Mouse (Mus musculus): Measurements from ENCODE around the gene Atg10. TPM values are rescaled to one million over a fixed set of nuclear protein-coding genes. Genes with fewer than 3 reads are reported as not detected.

Atg10 gene
- total RNA-seq, 2 experiments from 2014 or later, result 17.2 to 18.3 TPM

GRCm38 (mm10) chr13:91038034-91038433, 185.7 kb downstream of the Atg10 start:
- no peak for DNase-seq (ENCODE audit: low spot score in 2 of 2)

- no peak for DNase-seq (ENCODE audit: low spot score in 2 of 2)
Measured at GRCm38 (mm10) chr13:91037405-91037804, 186.4 kb downstream of the Atg10 start.

- DNase-seq (ENCODE audit: low spot score in 2 of 2), result no peak
Measured at GRCm38 (mm10) chr13:91031836-91032235, 191.9 kb downstream of the Atg10 start.

GRCm38 (mm10) chr13:91023447-91023846, 200.3 kb downstream of the Atg10 start:
- DNase-seq (ENCODE audit: low spot score in 2 of 2), result no peak

GRCm38 (mm10) chr13:91011851-91012250, 211.9 kb downstream of the Atg10 start:
- DNase-seq (ENCODE audit: low spot score in 2 of 2), result no peak

GRCm38 (mm10) chr13:90995034-90995629, 228.6 kb downstream of the Atg10 start:
- DNase-seq (ENCODE audit: low spot score in 2 of 2), result no peak

- DNase-seq (ENCODE audit: low spot score in 2 of 2), result peak in 1 of 2 experiments; percentile 25
Measured at GRCm38 (mm10) chr13:90993602-90994001, 230.2 kb downstream of the Atg10 start.

- peak in 1 of 2 experiments; percentile 11 for DNase-seq (ENCODE audit: low spot score in 2 of 2)
Measured at GRCm38 (mm10) chr13:90992948-90993347, 230.8 kb downstream of the Atg10 start.

GRCm38 (mm10) chr13:90988226-90988625, 235.5 kb downstream of the Atg10 start:
- no peak for DNase-seq (ENCODE audit: low spot score in 2 of 2)

GRCm38 (mm10) chr13:90985417-90985816, 238.4 kb downstream of the Atg10 start:
- no peak for DNase-seq (ENCODE audit: low spot score in 2 of 2)

GRCm38 (mm10) chr13:90984073-90984472, 239.7 kb downstream of the Atg10 start:
- no peak for DNase-seq (ENCODE audit: low spot score in 2 of 2)

GRCm38 (mm10) chr13:90981798-90982197, 242.0 kb downstream of the Atg10 start:
- DNase-seq (ENCODE audit: low spot score in 2 of 2), result no peak

GRCm38 (mm10) chr13:90980878-90981674, 242.7 kb downstream of the Atg10 start:
- DNase-seq (ENCODE audit: low spot score in 2 of 2), result no peak

GRCm38 (mm10) chr13:90977057-90977456, 246.7 kb downstream of the Atg10 start:
- DNase-seq (ENCODE audit: low spot score in 2 of 2), result no peak

- no peak for DNase-seq (ENCODE audit: low spot score in 2 of 2)
Measured at GRCm38 (mm10) chr13:90973409-90973808, 250.4 kb downstream of the Atg10 start.

- DNase-seq (ENCODE audit: low spot score in 2 of 2), result no peak
Measured at GRCm38 (mm10) chr13:90970259-90971017, 253.3 kb downstream of the Atg10 start.

- DNase-seq (ENCODE audit: low spot score in 2 of 2), result no peak
Measured at GRCm38 (mm10) chr13:90968940-90969339, 254.8 kb downstream of the Atg10 start.

- peak; percentile 80 to 92 for DNase-seq (ENCODE audit: low spot score in 2 of 2)
Measured at GRCm38 (mm10) chr13:90967422-90967821, 256.3 kb downstream of the Atg10 start.

GRCm38 (mm10) chr13:90965996-90966395, 257.8 kb downstream of the Atg10 start:
- no peak for DNase-seq (ENCODE audit: low spot score in 2 of 2)

GRCm38 (mm10) chr13:90964511-90964910, 259.3 kb downstream of the Atg10 start:
- DNase-seq (ENCODE audit: low spot score in 2 of 2), result no peak

GRCm38 (mm10) chr13:90962836-90963760, 260.7 kb downstream of the Atg10 start:
- DNase-seq (ENCODE audit: low spot score in 2 of 2), result no peak
